Mouse (Mus musculus): Measurements from ENCODE around the gene Gtf2ird1.

The Gtf2ird1 gene

GRCm38 (mm10) chr5:134437459-134437827 is 19.1 kb downstream of the Gtf2ird1 start:
- peak overlapping the region; percentile 62 for H3K4me3 ChIP-seq (replicated peaks; ENCODE audit: low read length)
- H3K36me3 ChIP-seq (ENCODE audit: insufficient read depth, low read length): peaks cover 48% of the 10 kb centered on the region
- H3K9me3 ChIP-seq (ENCODE audit: low read length): peaks cover 13% of the 10 kb centered on the region
- peaks cover 97% of the 10 kb centered on the region for H3K4me1 ChIP-seq (replicated peaks; ENCODE audit: low read depth, low read length)
- TF ChIP-seq NANOG (IDR thresholded peaks at IDR 0.05; ENCODE audit: borderline replicate concordance, low read length) (no peak), POU5F1 (IDR thresholded peaks at IDR 0.05; ENCODE audit: borderline replicate concordance, low read length) (no peak), CTCF (conservative IDR thresholded peaks at IDR 0.05; ENCODE audit: low read length) (no peak)
- no peaks in the 10 kb centered on the region for H3K27me3 ChIP-seq (ENCODE audit: insufficient read depth, low read length)

DNA sequence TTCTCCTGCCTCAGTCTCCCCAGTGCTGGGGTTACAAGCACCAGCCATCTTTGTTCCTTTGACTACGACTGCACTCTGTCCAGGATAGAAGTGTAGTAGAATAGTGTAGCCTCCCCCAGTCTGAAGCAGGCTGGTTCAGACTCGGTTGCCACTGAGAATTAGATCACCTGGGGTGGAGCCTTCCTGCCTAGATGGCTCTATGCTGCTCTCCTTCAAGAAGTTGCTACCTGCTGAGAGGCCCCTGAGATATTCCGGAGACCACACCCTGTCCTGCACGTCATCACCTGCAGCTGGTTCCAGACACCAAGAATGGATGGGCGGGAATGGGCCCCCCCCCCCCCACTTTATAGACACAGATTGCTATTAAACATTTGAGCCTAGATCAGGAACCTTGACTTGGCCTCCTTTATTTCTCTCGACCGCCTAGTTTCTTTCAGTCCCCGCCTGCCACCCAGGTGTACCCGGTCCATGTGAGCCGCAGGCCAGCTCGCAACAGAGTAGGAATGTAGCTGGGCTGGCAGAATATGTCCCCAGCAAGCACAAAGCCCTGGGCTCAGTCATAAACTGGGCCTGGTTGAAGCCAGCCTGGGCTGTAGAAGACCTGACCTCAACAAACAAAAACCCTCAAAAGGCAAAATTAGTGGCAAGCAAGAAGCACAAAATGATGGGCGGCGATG is 19.6 kb downstream of the Gtf2ird1 start:
- 0 out of 2 replicates have a peak, but pooled peaks have one; percentile 38 for TF ChIP-seq NANOG (IDR thresholded peaks at IDR 0.05; ENCODE audit: borderline replicate concordance, low read length)
- no peak for TF ChIP-seq CTCF (conservative IDR thresholded peaks at IDR 0.05; ENCODE audit: low read length)
- Histone ChIP-seq H3K4me1 (replicated peaks; ENCODE audit: low read depth, low read length) (peaks cover 96% of the 10 kb centered on the region), H3K36me3 (ENCODE audit: insufficient read depth, low read length) (peaks cover 42% of the 10 kb centered on the region), H3K9me3 (ENCODE audit: low read length) (peaks cover 12% of the 10 kb centered on the region), H3K27me3 (ENCODE audit: insufficient read depth, low read length) (no peaks in the 10 kb centered on the region), H3K4me3 (replicated peaks; ENCODE audit: low read length) (peak overlapping the region; percentile 62)

DNA sequence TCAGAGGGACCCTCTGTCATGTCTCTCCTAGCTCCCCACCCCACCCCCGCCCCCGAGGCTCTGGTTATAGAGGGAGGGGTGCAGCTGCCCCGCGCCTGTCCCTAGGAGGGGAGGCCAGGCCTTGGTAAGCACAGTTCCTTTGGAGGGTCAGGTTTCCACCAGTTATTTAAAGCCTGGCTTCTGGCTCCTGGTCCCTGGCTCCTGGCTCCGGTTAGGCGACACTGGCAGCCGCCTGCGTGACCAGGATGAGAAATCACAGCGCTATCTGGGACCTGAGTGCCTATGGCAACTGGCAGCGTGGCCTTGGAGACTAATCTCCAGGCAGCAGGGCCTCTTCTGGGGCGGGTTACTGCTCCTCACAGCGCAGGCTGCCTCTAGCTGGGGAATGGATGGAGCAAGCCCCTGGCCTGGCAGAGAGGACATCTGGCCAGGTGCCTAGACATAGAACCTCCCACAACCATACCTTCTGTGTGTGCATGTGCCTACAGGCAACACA is 20.6 kb downstream of the Gtf2ird1 start:
- H3K4me3 ChIP-seq (replicated peaks; ENCODE audit: low read length): peak overlapping the region; percentile 62
- peaks cover 40% of the 10 kb centered on the region for H3K36me3 ChIP-seq (ENCODE audit: insufficient read depth, low read length)
- TF ChIP-seq NANOG (IDR thresholded peaks at IDR 0.05; ENCODE audit: borderline replicate concordance, low read length): no peak
- TF ChIP-seq CTCF (conservative IDR thresholded peaks at IDR 0.05; ENCODE audit: low read length): no peak
- no peak for TF ChIP-seq POU5F1 (IDR thresholded peaks at IDR 0.05; ENCODE audit: borderline replicate concordance, low read length)
- peaks cover 95% of the 10 kb centered on the region for H3K4me1 ChIP-seq (replicated peaks; ENCODE audit: low read depth, low read length)
- peaks cover 8% of the 10 kb centered on the region for H3K9me3 ChIP-seq (ENCODE audit: low read length)
- no peaks in the 10 kb centered on the region for H3K27me3 ChIP-seq (ENCODE audit: insufficient read depth, low read length)

DNA sequence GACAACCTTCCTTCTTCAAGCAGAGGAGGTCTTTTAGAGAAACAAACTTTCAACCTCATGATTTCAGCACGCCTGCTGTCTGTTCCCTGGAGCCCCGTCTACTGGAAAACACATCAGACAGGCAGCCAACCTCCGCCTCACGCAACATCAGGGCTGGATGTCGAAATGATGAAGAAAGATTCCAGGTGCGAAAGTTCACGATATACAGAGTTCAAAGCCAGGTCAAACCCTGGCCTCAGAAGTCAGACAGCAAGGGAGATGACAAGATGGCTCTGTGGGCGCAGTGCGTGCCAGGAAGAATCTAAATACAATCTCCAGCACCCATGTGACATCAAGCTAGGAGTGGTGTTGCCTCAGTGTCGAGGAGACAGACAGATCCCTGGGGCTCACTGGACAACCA is 23.4 kb downstream of the Gtf2ird1 start:
- H3K27me3 ChIP-seq (ENCODE audit: insufficient read depth, low read length): no peaks in the 10 kb centered on the region
- no peak overlapping the region for H3K4me3 ChIP-seq (replicated peaks; ENCODE audit: low read length)
- TF ChIP-seq CTCF (conservative IDR thresholded peaks at IDR 0.05; ENCODE audit: low read length) (no peak), NANOG (IDR thresholded peaks at IDR 0.05; ENCODE audit: borderline replicate concordance, low read length) (no peak), POU5F1 (IDR thresholded peaks at IDR 0.05; ENCODE audit: borderline replicate concordance, low read length) (no peak)
- H3K36me3 ChIP-seq (ENCODE audit: insufficient read depth, low read length): peaks cover 46% of the 10 kb centered on the region
- H3K9me3 ChIP-seq (ENCODE audit: low read length): no peaks in the 10 kb centered on the region
- peaks cover 96% of the 10 kb centered on the region for H3K4me1 ChIP-seq (replicated peaks; ENCODE audit: low read depth, low read length)

DNA sequence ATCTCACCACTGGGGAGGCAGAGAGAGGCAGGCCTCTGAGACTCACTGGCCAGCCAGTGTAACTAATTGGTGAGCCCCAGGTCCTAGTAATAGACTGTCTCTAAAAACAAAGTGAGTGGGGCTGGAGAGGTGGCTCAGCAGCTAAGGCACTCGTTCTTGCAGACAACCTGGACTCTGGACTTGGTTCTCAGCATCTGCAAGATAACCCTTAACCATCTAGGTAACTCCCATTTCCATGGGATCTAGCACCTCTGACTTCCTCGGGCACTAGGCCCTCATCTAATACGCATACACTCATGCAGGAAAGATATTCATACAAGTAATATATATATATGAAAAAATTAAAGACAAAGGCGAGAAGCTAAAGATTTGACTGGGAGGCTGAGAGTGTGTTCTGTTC is 26.4 kb downstream of the Gtf2ird1 start:
- Histone ChIP-seq H3K4me1 (replicated peaks; ENCODE audit: low read depth, low read length) (peaks cover 94% of the 10 kb centered on the region), H3K36me3 (ENCODE audit: insufficient read depth, low read length) (peaks cover 39% of the 10 kb centered on the region), H3K9me3 (ENCODE audit: low read length) (no peaks in the 10 kb centered on the region), H3K27me3 (ENCODE audit: insufficient read depth, low read length) (no peaks in the 10 kb centered on the region), H3K4me3 (replicated peaks; ENCODE audit: low read length) (no peak overlapping the region)
- TF ChIP-seq NANOG (IDR thresholded peaks at IDR 0.05; ENCODE audit: borderline replicate concordance, low read length) (no peak), POU5F1 (IDR thresholded peaks at IDR 0.05; ENCODE audit: borderline replicate concordance, low read length) (no peak), CTCF (conservative IDR thresholded peaks at IDR 0.05; ENCODE audit: low read length) (no peak)

GRCm38 (mm10) chr5:134427664-134428063 is 28.9 kb downstream of the Gtf2ird1 start:
- Histone ChIP-seq H3K36me3 (ENCODE audit: insufficient read depth, low read length) (peaks cover 40% of the 10 kb centered on the region), H3K4me3 (replicated peaks; ENCODE audit: low read length) (peak overlapping the region; percentile 53), H3K27me3 (ENCODE audit: insufficient read depth, low read length) (no peaks in the 10 kb centered on the region), H3K9me3 (ENCODE audit: low read length) (no peaks in the 10 kb centered on the region), H3K4me1 (replicated peaks; ENCODE audit: low read depth, low read length) (peaks cover 95% of the 10 kb centered on the region)
- TF ChIP-seq NANOG (IDR thresholded peaks at IDR 0.05; ENCODE audit: borderline replicate concordance, low read length): no peak
- no peak for TF ChIP-seq CTCF (conservative IDR thresholded peaks at IDR 0.05; ENCODE audit: low read length)
- no peak for TF ChIP-seq POU5F1 (IDR thresholded peaks at IDR 0.05; ENCODE audit: borderline replicate concordance, low read length)

DNA sequence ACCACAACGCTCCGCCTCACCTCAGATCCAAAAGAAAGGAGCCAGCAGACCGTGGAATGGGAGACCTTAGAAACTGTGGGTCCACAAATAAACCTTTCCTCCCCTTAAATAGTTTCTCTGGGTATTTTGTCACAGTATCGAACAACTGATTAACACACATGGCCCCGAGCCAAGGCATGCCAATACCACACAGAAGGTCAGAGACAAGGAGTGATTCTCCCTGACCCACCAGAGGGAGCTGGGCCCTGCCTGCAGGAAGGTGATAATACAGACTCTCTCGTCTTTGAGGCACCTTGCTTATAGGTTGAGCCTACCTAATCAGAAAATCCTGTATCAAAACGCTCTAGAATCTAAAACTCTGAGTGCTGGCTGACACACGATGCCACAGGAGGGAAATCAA is 30.9 kb downstream of the Gtf2ird1 start:
- no peak for TF ChIP-seq NANOG (IDR thresholded peaks at IDR 0.05; ENCODE audit: borderline replicate concordance, low read length)
- TF ChIP-seq CTCF (conservative IDR thresholded peaks at IDR 0.05; ENCODE audit: low read length): no peak
- TF ChIP-seq POU5F1 (IDR thresholded peaks at IDR 0.05; ENCODE audit: borderline replicate concordance, low read length): no peak
- Histone ChIP-seq H3K27me3 (ENCODE audit: insufficient read depth, low read length) (no peaks in the 10 kb centered on the region), H3K36me3 (ENCODE audit: insufficient read depth, low read length) (peaks cover 30% of the 10 kb centered on the region), H3K9me3 (ENCODE audit: low read length) (no peaks in the 10 kb centered on the region), H3K4me1 (replicated peaks; ENCODE audit: low read depth, low read length) (peaks cover 94% of the 10 kb centered on the region), H3K4me3 (replicated peaks; ENCODE audit: low read length) (no peak overlapping the region)

GRCm38 (mm10) chr5:134423930-134424329 is 32.6 kb downstream of the Gtf2ird1 start:
- Histone ChIP-seq H3K27me3 (ENCODE audit: insufficient read depth, low read length) (no peaks in the 10 kb centered on the region), H3K36me3 (ENCODE audit: insufficient read depth, low read length) (peaks cover 18% of the 10 kb centered on the region), H3K4me3 (replicated peaks; ENCODE audit: low read length) (peak overlapping the region; percentile 50; the same call in 1 of the 2 replicates), H3K9me3 (ENCODE audit: low read length) (no peaks in the 10 kb centered on the region), H3K4me1 (replicated peaks; ENCODE audit: low read depth, low read length) (peaks cover 95% of the 10 kb centered on the region)
- TF ChIP-seq NANOG (IDR thresholded peaks at IDR 0.05; ENCODE audit: borderline replicate concordance, low read length) (no peak), CTCF (conservative IDR thresholded peaks at IDR 0.05; ENCODE audit: low read length) (no peak), POU5F1 (IDR thresholded peaks at IDR 0.05; ENCODE audit: borderline replicate concordance, low read length) (no peak)
